Mouse (Mus musculus) pancreas, adult 10 weeks (tissue): ENCODE measurements around the gene Tff1. TPM values are rescaled to one million over a fixed set of nuclear protein-coding genes. Genes with fewer than 3 reads are reported as not detected.

Source experiments
- polyA plus RNA-seq: library from polyadenylated mRNA; stranded (reverse); fragments of 350-450 nt; fragmentation: Illumina TruSeq; extraction: RNeasy Lipid Tissue Mini Kit (QIAGEN cat#74804); gene quantifications from one replicate; pipeline ENCODE4 v1.2.3, GENCODE M21; 2015; ENCODE audit warnings: low read depth, low replicate concordance; ENCODE audit not compliant: insufficient read depth

The Tff1 gene
- polyA plus RNA-seq = not detected

DNA sequence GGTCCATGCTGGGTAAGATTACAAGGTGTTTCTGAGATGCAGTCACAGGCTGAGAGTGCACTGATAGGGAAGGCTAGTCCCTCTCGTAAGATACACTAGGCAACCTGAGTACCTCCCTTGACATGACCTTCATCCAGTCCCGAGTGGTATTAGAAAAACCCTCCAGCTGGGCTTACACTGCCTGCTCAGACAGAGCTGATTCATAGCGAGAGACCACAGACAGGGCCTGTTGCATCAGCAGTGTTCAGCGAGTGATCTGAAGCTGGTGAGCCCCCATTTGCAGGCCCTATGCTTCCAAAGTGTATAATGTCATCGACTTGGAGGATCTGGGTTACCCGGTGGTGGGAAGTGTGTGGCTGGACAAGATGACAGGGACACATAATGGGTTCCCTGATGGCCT is at the start of gene Tff1:
Gene Tff1, minus strand, starts transcription at position 151 of the 400 bp plus-strand sequence.

DNA sequence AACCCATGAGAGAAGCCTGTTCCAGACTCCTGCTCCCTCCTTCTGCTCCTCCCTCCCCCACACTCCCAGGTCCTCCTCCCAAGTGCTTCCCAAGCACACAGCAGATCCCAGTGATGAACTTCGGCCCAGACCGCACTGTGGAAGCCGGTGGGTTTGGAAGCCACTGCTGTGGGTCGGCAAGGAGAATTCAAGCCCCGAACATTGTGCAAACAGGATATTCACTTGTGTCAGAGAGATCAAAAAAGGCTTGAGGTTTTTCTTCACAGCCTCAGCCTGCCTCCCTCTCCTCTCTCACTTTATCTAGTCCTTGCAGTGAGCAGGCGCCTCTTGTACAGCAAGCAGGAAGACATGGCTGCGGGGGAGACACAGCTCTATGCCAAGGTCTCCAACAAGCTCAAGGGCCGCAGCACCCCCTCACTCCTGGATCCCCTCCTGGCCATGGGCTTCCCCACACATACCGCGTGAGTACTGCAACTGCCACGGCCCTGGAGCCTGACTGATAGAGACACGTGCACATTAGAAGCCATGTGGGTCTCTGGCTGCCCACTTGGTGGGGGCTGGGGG is 42.8 kb upstream of the Tff1 start, which contains the start of gene Ubash3a:
Gene Ubash3a, plus strand, starts transcription at position 103 of the 564 bp plus-strand sequence.

DNA sequence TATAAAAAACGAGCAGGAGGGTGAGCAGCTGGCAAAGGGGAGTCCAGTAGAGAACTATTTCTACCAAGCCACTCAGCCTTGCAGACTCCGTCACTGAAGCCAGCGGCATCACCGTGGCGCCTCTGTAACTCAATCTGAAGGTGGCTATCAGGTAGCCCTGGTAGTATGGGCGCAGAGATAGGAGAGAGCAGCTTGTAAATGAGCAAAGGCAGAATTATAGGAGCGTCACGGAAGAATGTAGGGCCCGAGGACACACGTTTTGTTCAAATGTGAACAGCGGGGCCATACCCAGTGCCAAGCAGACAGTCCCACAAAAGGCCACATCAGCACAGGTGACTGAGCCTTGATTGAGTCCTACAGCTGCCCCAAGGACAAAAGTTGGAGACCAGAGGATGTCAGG is 33.8 kb upstream of the Tff1 start, which contains the start of gene Tmprss3:
Gene Tmprss3, minus strand, starts transcription at position 101 of the 400 bp plus-strand sequence.

DNA sequence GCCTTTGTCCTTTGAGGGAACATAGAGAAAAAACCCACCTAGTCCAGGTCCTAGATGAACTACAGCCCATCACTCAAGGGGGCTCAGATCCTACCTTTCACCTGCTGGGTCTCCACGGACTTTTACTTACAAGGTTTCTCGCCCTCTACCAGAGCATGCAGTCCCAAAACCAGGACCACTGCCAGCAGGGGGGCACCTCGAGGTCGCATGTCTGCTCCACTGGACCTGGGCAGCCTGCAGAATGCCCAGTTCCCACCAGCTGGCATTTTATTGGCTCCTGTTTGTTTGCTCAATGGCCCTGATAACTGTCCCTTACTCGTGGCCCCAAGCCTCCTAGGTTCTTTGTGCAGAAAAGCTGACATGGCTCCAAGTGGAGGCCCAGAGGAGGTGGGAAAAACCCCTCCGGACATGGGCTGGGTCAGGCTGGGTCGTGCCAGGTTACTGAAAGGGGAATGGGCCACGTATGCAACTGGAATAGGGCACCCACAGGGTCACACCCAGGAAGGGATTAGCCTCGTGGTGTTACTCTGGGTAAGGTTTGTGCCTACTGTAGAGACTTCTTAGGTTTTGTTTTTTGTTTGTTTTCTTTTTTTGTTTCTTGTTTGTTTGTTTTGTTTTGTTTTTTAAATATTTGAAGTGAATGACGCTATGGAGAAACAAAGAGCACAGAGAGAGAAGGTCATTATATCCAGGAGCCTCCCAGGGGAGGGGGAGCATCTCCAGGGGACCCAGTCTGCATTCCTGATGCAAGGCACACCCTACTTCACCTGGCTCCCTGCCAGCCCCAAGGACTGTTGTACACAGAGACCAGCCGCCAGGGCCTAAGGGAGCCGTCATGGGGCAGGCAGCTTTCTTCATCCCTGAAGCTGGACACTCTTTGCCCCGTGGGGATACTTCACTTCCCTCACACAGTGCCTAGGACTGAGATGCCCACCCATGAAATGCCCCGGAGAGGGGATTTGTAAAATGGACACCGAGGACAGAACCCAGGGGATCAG is 20.7 kb downstream of the Tff1 start, which contains the start of gene Tff2:
Gene Tff2, minus strand, starts transcription at position 243 of the 998 bp plus-strand sequence.

DNA sequence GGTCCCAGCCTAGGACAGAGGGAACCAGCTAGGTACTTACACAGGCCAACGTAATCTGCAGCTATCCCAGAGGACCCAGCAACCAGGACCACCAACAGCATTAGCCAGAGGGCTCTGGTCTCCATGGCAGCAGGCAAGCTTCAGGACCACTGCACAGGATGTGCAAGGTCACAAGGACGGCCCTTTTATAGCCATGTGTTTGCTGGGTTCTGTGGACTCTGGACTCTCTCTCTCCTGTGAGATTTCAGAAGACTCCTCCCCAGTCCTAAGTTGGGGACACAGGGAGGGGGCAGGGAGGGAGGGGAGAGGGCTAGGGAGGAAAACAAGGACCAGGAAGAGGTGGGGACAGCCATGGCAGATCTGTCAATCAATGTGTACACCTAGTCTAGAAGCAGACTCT is 35.6 kb downstream of the Tff1 start, which contains the start of gene Tff3:
Gene Tff3, minus strand, starts transcription at position 195 of the 400 bp plus-strand sequence.

Other genes starting within 250 kb of the Tff1 start
- not detected for gene Umodl1, start 210.6 kb downstream of the Tff1 start, polyA plus RNA-seq
- 3.0 TPM for gene Abcg1, start 107.6 kb downstream of the Tff1 start, polyA plus RNA-seq
- not detected for gene Tff3, start 35.6 kb downstream of the Tff1 start, polyA plus RNA-seq
- 3,679 TPM for gene Tff2, start 21.0 kb downstream of the Tff1 start, polyA plus RNA-seq
- not detected for gene Tmprss3, start 33.7 kb upstream of the Tff1 start, polyA plus RNA-seq
- 0.31 TPM for gene Ubash3a, start 42.6 kb upstream of the Tff1 start, polyA plus RNA-seq
- 1.7 TPM for gene Rsph1, start 112.1 kb upstream of the Tff1 start, polyA plus RNA-seq
- 4.8 TPM for gene Slc37a1, start 121.5 kb upstream of the Tff1 start, polyA plus RNA-seq
- gene Pde9a, start 220.9 kb upstream of the Tff1 start, polyA plus RNA-seq = 2.3 TPM